Mouse (Mus musculus): ENCODE measurements around the gene Otud4. TPM values are rescaled to one million over a fixed set of nuclear protein-coding genes. Genes with fewer than 3 reads are reported as not detected.

Gene Otud4
- total RNA-seq, 2 experiments from 2014 or later, result 39.2 to 39.7 TPM

Other genes starting within 250 kb of the Otud4 start
- 10 to 100 TPM in 1 of 2 experiments, 1 to 10 TPM in 1; 9.4 to 11.3 TPM for gene Smad1, start 240.1 kb upstream of the Otud4 start, total RNA-seq (2021)
- 10 to 100 TPM; 43.7 to 45.5 TPM for gene Abce1, start 72.1 kb downstream of the Otud4 start, total RNA-seq (2021)
- gene Anapc10, start 72.2 kb downstream of the Otud4 start, total RNA-seq (2021), result 1 to 10 TPM; 3.8 to 4.6 TPM